Mouse (Mus musculus) bone marrow, adult 2 months (tissue): ENCODE data around the gene Azin2. TPM values are rescaled to one million over a fixed set of nuclear protein-coding genes. Genes with fewer than 3 reads are reported as not detected.

ENCODE experiments used
- H3K27ac ChIP-seq: fragments of 200-500 bp; 2 replicates; pipeline ENCODE4 v1.5.1; 2012; ENCODE audit warnings: low read depth, mild to moderate bottlenecking, control low read depth, inconsistent platforms, low read length; ENCODE audit not compliant: control insufficient read depth, poor library complexity, insufficient read depth
- H3K4me1 ChIP-seq: fragments of 200-500 bp; 2 replicates; pipeline ENCODE4 v1.6.1; 2011; ENCODE audit warnings: low read length; ENCODE audit not compliant: control insufficient read depth, insufficient read depth
- H3K4me3 ChIP-seq: fragments of 200-500 bp; replicated peaks from 2 replicates; pipeline ENCODE3; 2011; ENCODE audit warnings: mild to moderate bottlenecking, low read depth, low read length, control low read depth; ENCODE audit not compliant: control insufficient read depth
- CTCF ChIP-seq: fragments of 200-500 bp; IDR thresholded peaks from 2 replicates; pipeline ENCODE4 v1.5.1; 2011; ENCODE audit warnings: low read length, control low read depth; ENCODE audit not compliant: control insufficient read depth, insufficient read depth
- POLR2A ChIP-seq: fragments of 200-500 bp; IDR thresholded peaks from 2 replicates; pipeline ENCODE4 v1.6.1; 2011; ENCODE audit warnings: low read depth, mild to moderate bottlenecking, control low read depth, low read length, borderline replicate concordance; ENCODE audit not compliant: control insufficient read depth
- WGBS: fragments of 180-500 bp; shearing (Covaris S2); methylation state at CpG from one replicate; pipeline ENCODE4 v1.1.7; 2018; 5-methylcytosine and 5-hydroxymethylcytosine counted together
- polyA plus RNA-seq: library from polyadenylated mRNA; stranded (reverse); fragments of >200 nt; gene quantifications from 2 replicates; pipeline ENCODE4 v1.2.4, GENCODE M21; 2011; ENCODE audit warnings: low replicate concordance; ENCODE audit not compliant: missing spikeins, insufficient read depth, insufficient read length

Gene Azin2
- polyA plus RNA-seq, 1 experiment = 2.4 TPM

GRCm38 (mm10) chr4:128891746-128892145, 70.5 kb downstream of the Azin2 start:
- 75% methylated on average over 6 of the region's 6 CpGs for WGBS
- Histone ChIP-seq H3K4me1 (no peaks in the 10 kb centered on the region), H3K27ac (no peak overlapping the region), H3K4me3 (no peak overlapping the region)
- TF ChIP-seq CTCF (no peak), POLR2A (no peak)

- 3% methylated on average over 1 of the region's 1 CpGs for WGBS
- TF ChIP-seq CTCF (no peak), POLR2A (no peak)
- H3K4me3 ChIP-seq = no peak overlapping the region
Measured at GRCm38 (mm10) chr4:128891157-128891556, 71.1 kb downstream of the Azin2 start.

GRCm38 (mm10) chr4:128889752-128890630, 72.3 kb downstream of the Azin2 start:
- Histone ChIP-seq H3K27ac (no peak overlapping the region), H3K4me3 (no peak overlapping the region), H3K4me1 (no peaks in the 10 kb centered on the region)
- 83% methylated on average over 12 of the region's 12 CpGs for WGBS
- no peak for TF ChIP-seq POLR2A
- TF ChIP-seq CTCF = no peak

More at GRCm38 (mm10) chr4:128891157-128891556, 71.1 kb downstream of the Azin2 start:
- Histone ChIP-seq H3K27ac (no peak overlapping the region), H3K4me1 (no peaks in the 10 kb centered on the region)

- TF ChIP-seq POLR2A (no peak), CTCF (no peak)
- Histone ChIP-seq H3K4me1 (peaks cover 2% of the 10 kb centered on the region), H3K27ac (no peak overlapping the region), H3K4me3 (no peak overlapping the region)
- WGBS = 86% methylated on average over 6 of the region's 6 CpGs
Measured at GRCm38 (mm10) chr4:128888436-128888990, 73.7 kb downstream of the Azin2 start.

- TF ChIP-seq CTCF (no peak), POLR2A (no peak)
- 85% methylated on average over 9 of the region's 9 CpGs for WGBS
- Histone ChIP-seq H3K4me3 (no peak overlapping the region), H3K27ac (no peak overlapping the region), H3K4me1 (peaks cover 2% of the 10 kb centered on the region)
Measured at GRCm38 (mm10) chr4:128887641-128888091, 74.6 kb downstream of the Azin2 start.

- Histone ChIP-seq H3K4me3 (no peak overlapping the region), H3K27ac (no peak overlapping the region), H3K4me1 (peaks cover 2% of the 10 kb centered on the region)
- TF ChIP-seq POLR2A = no peak
- TF ChIP-seq CTCF = no peak
- 87% methylated on average over 10 of the region's 10 CpGs for WGBS
Measured at GRCm38 (mm10) chr4:128887026-128887425, 75.2 kb downstream of the Azin2 start.

- H3K27ac ChIP-seq = no peak overlapping the region
- no peak overlapping the region for H3K4me3 ChIP-seq
- H3K4me1 ChIP-seq = peaks cover 2% of the 10 kb centered on the region
- 86% methylated on average over 5 of the region's 5 CpGs for WGBS
- TF ChIP-seq POLR2A = no peak
- no peak for TF ChIP-seq CTCF
Measured at GRCm38 (mm10) chr4:128886571-128886970, 75.7 kb downstream of the Azin2 start.

GRCm38 (mm10) chr4:128885540-128885939, 76.7 kb downstream of the Azin2 start:
- H3K27ac ChIP-seq = no peak overlapping the region
- peaks cover 2% of the 10 kb centered on the region for H3K4me1 ChIP-seq
- TF ChIP-seq CTCF = no peak
- no peak for TF ChIP-seq POLR2A
- H3K4me3 ChIP-seq = no peak overlapping the region
- 89% methylated on average over 8 of the region's 8 CpGs for WGBS

- Histone ChIP-seq H3K4me3 (no peak overlapping the region), H3K4me1 (peaks cover 2% of the 10 kb centered on the region), H3K27ac (no peak overlapping the region)
- WGBS = 69% methylated on average over 5 of the region's 5 CpGs
- TF ChIP-seq POLR2A (no peak), CTCF (no peak)
Measured at GRCm38 (mm10) chr4:128884711-128885095, 77.5 kb downstream of the Azin2 start.
